Mouse (Mus musculus) T-helper 1 cell (primary cell): ENCODE data around the gene Cwc25.

Experiments
- in situ Hi-C: fragments of 300-600 bp; cut with MboI, MseI; formaldehyde crosslinking; loops from one replicate; pipeline ENCODE4 v1.15.1; 2025; ENCODE audit warnings: high pct_unique_total_duplicates

Cwc25 gene

GRCm38 (mm10) chr11:97700746-97701580, 65.4 kb downstream of the Cwc25 start:
- in situ Hi-C loops, result loop anchor here (5.0 kb wide), 1 partner anchor 41 kb away; the partner anchor contains the start of gene Pip4k2b

- in situ Hi-C loops, result loop anchor here (5.0 kb wide), 1 partner anchor 42 kb away; the partner anchor contains the start of gene Pip4k2b
Observed at GRCm38 (mm10) chr11:97700003-97700745, 66.2 kb downstream of the Cwc25 start, which contains the start of gene Pcgf2. Pcgf2 (minus strand) TSS chr11:97700497.

- in situ Hi-C loops, result loop anchor here (5.0 kb wide), 1 partner anchor 43 kb away; the partner anchor contains the start of gene Pip4k2b
Observed at GRCm38 (mm10) chr11:97699626-97700002, 66.7 kb downstream of the Cwc25 start.

- in situ Hi-C loops, result no loop called here
Observed at GRCm38 (mm10) chr11:97698741-97699611, 67.4 kb downstream of the Cwc25 start.

GRCm38 (mm10) chr11:97697891-97698529, 68.3 kb downstream of the Cwc25 start:
- in situ Hi-C loops, result no loop called here

GRCm38 (mm10) chr11:97697199-97697890, 69.0 kb downstream of the Cwc25 start:
- in situ Hi-C loops, result no loop called here

GRCm38 (mm10) chr11:97696669-97697068, 69.7 kb downstream of the Cwc25 start:
- in situ Hi-C loops, result no loop called here

GRCm38 (mm10) chr11:97695712-97696401, 70.5 kb downstream of the Cwc25 start:
- in situ Hi-C loops, result no loop called here
